Mouse (Mus musculus): ENCODE measurements at regions not wholly inside any gene's neighbourhood (a gene's known extent, or its start where the extent isn't known, plus 50 kb on each side); places are given as distances from the start of the nearest gene placed in this dataset.

GRCm38 (mm10) chr13:110450526-110450925, 55.7 kb downstream of the Plk2 start:
- Histone ChIP-seq H3K4me3 (no peak overlapping the region), H3K27ac (no peak overlapping the region), H3K27me3 (ENCODE audit: insufficient read depth, poor library complexity, severe bottlenecking) (no peaks in the 10 kb centered on the region), H3K4me1 (replicated peaks) (peaks cover under 1% of the 10 kb centered on the region; the same call in 1 of the 2 replicates), H3K9me3 (no peaks in the 10 kb centered on the region), H3K36me3 (no peaks in the 10 kb centered on the region)
- DNase-seq (ENCODE audit: low spot score) = no peak
- WGBS = 58% methylated on average over 1 of the region's 1 CpGs

- H3K36me3 ChIP-seq = no peaks in the 10 kb centered on the region
- H3K27me3 ChIP-seq (ENCODE audit: insufficient read depth, poor library complexity, severe bottlenecking) = no peaks in the 10 kb centered on the region
- DNase-seq (ENCODE audit: low spot score) = no peak
- 77% methylated on average over 6 of the region's 6 CpGs for WGBS
- no peak overlapping the region for H3K4me3 ChIP-seq
- H3K27ac ChIP-seq = no peak overlapping the region
- no peaks in the 10 kb centered on the region for H3K4me1 ChIP-seq (replicated peaks)
- H3K9me3 ChIP-seq = no peaks in the 10 kb centered on the region
Observed at GRCm38 (mm10) chr13:110452009-110452525, 57.2 kb downstream of the Plk2 start.

GRCm38 (mm10) chr13:110455085-110455484, 60.2 kb downstream of the Plk2 start:
- no peak for DNase-seq (ENCODE audit: low spot score)
- Histone ChIP-seq H3K9me3 (no peaks in the 10 kb centered on the region), H3K4me1 (replicated peaks) (no peaks in the 10 kb centered on the region), H3K4me3 (no peak overlapping the region), H3K36me3 (no peaks in the 10 kb centered on the region), H3K27ac (no peak overlapping the region), H3K27me3 (ENCODE audit: insufficient read depth, poor library complexity, severe bottlenecking) (no peaks in the 10 kb centered on the region)
- 85% methylated on average over 4 of the region's 4 CpGs for WGBS

DNA sequence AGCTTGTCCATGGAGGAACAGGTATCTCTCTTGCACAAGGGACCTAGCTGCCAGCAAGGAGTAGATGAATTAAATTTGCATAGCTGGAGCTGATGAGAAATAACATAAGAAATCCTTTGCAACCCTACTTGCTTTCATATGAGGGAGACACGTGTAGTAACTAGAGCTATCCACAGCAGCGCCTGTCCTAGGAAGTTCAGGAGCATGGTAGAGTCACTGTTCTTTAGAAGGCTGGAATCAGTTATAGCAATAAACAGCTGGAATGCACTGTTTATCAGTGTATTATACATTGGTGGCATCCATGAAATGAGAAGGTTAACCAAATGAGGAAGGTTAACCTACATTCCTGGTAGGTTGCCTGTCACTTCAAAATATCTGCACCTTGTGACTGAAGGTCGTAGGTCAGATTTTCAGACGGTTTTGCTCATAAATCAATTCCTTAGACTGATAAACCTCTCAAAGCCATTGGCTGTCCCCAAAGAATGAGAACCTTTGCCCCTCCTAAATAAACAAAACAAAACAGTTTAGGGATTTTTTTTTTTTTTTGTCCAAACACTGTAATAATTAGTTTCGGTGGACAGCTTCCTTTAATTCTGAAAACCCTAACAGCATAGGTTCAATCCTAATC, 60.8 kb downstream of the Plk2 start:
- Histone ChIP-seq H3K27ac (no peak overlapping the region), H3K36me3 (no peaks in the 10 kb centered on the region), H3K4me3 (no peak overlapping the region), H3K9me3 (no peaks in the 10 kb centered on the region), H3K4me1 (replicated peaks) (no peaks in the 10 kb centered on the region), H3K27me3 (ENCODE audit: insufficient read depth, poor library complexity, severe bottlenecking) (no peaks in the 10 kb centered on the region)
- 84% methylated on average over 5 of the region's 5 CpGs for WGBS
- DNase-seq (ENCODE audit: low spot score) = no peak

DNA sequence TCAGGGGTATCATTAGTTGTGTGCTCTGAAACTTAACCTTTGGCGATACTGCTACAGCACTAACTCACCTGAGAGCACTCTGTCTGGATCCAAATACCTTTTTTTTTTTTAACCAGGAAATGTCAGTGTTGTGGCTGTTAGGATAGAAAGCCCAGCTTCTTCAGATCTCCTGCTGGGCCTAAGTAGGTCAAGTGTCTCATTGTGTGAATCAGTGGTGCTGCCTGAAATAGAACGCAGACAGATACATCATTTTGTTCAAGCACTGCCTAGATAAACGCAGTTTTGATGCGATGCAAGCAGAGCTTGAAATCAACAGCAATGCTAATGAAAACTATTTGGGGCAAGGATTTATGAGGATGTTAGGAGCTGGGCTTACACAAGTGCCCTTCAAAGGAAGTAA, 63.9 kb downstream of the Plk2 start:
- no peaks in the 10 kb centered on the region for H3K4me1 ChIP-seq (replicated peaks)
- no peak overlapping the region for H3K27ac ChIP-seq
- no peak for DNase-seq (ENCODE audit: low spot score)
- H3K9me3 ChIP-seq = no peaks in the 10 kb centered on the region
- no peaks in the 10 kb centered on the region for H3K27me3 ChIP-seq (ENCODE audit: insufficient read depth, poor library complexity, severe bottlenecking)
- WGBS = 82% methylated on average over 4 of the region's 4 CpGs
- H3K36me3 ChIP-seq = no peaks in the 10 kb centered on the region
- H3K4me3 ChIP-seq = no peak overlapping the region

- Histone ChIP-seq H3K27me3 (ENCODE audit: insufficient read depth, poor library complexity, severe bottlenecking) (no peaks in the 10 kb centered on the region), H3K4me1 (replicated peaks) (no peaks in the 10 kb centered on the region), H3K36me3 (no peaks in the 10 kb centered on the region), H3K4me3 (no peak overlapping the region), H3K27ac (no peak overlapping the region), H3K9me3 (no peaks in the 10 kb centered on the region)
- WGBS = 86% methylated on average over 13 of the region's 13 CpGs
- DNase-seq (ENCODE audit: low spot score) = no peak
Observed at GRCm38 (mm10) chr13:110461581-110461980, 66.7 kb downstream of the Plk2 start.

GRCm38 (mm10) chr13:110471526-110471925, 76.7 kb downstream of the Plk2 start:
- Histone ChIP-seq H3K36me3 (no peaks in the 10 kb centered on the region), H3K27ac (no peak overlapping the region), H3K4me1 (replicated peaks) (no peaks in the 10 kb centered on the region), H3K27me3 (ENCODE audit: insufficient read depth, poor library complexity, severe bottlenecking) (no peaks in the 10 kb centered on the region), H3K4me3 (no peak overlapping the region), H3K9me3 (peaks cover 9% of the 10 kb centered on the region; the same call in 1 of the 2 replicates)
- WGBS = 66% methylated on average over 4 of the region's 4 CpGs
- DNase-seq (ENCODE audit: low spot score) = no peak

DNA sequence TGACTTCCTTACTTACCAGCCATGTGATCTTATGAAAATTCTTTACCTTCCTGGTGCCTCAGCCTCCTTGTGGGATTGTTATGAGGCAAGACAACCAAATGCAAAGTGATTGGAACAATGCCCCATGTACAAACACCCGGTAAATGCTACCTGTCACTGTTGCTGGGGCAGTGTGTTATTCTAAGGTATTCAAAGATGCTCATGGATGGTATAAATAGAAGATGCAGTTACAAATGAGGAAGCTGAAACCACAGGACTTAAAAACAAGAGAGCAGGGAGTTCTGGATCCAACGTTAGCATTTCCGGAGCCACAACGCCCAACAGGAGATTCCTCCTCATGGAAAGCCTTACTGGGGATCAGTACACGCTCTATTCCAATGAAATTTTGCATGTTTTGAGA, 82.9 kb downstream of the Plk2 start:
- H3K4me3 ChIP-seq = no peak overlapping the region
- no peaks in the 10 kb centered on the region for H3K4me1 ChIP-seq (replicated peaks)
- no peak overlapping the region for H3K27ac ChIP-seq
- DNase-seq (ENCODE audit: low spot score) = no peak
- no peaks in the 10 kb centered on the region for H3K27me3 ChIP-seq (ENCODE audit: insufficient read depth, poor library complexity, severe bottlenecking)
- peaks cover 9% of the 10 kb centered on the region; the same call in 1 of the 2 replicates for H3K9me3 ChIP-seq
- WGBS = 92% methylated on average over 5 of the region's 5 CpGs
- no peaks in the 10 kb centered on the region for H3K36me3 ChIP-seq

- no peaks in the 10 kb centered on the region for H3K27me3 ChIP-seq (ENCODE audit: insufficient read depth, poor library complexity, severe bottlenecking)
- no peak overlapping the region for H3K4me3 ChIP-seq
- H3K9me3 ChIP-seq = no peaks in the 10 kb centered on the region
- 82% methylated on average over 6 of the region's 6 CpGs for WGBS
- H3K36me3 ChIP-seq = no peaks in the 10 kb centered on the region
- DNase-seq (ENCODE audit: low spot score) = no peak
- H3K27ac ChIP-seq = no peak overlapping the region
- H3K4me1 ChIP-seq (replicated peaks) = no peaks in the 10 kb centered on the region
Observed at GRCm38 (mm10) chr13:110484358-110484940, 89.6 kb downstream of the Plk2 start.

GRCm38 (mm10) chr13:110485515-110485914, 90.7 kb downstream of the Plk2 start:
- H3K27ac ChIP-seq = no peak overlapping the region
- no peak for DNase-seq (ENCODE audit: low spot score)
- H3K4me3 ChIP-seq = no peak overlapping the region
- no peaks in the 10 kb centered on the region for H3K27me3 ChIP-seq (ENCODE audit: insufficient read depth, poor library complexity, severe bottlenecking)
- no peaks in the 10 kb centered on the region for H3K36me3 ChIP-seq
- H3K4me1 ChIP-seq (replicated peaks) = no peaks in the 10 kb centered on the region
- WGBS = 90% methylated on average over 1 of the region's 1 CpGs
- no peaks in the 10 kb centered on the region for H3K9me3 ChIP-seq

GRCm38 (mm10) chr13:110490166-110490565, 95.3 kb downstream of the Plk2 start:
- H3K9me3 ChIP-seq = no peaks in the 10 kb centered on the region
- peaks cover 13% of the 10 kb centered on the region for H3K4me1 ChIP-seq (replicated peaks)
- no peaks in the 10 kb centered on the region for H3K27me3 ChIP-seq (ENCODE audit: insufficient read depth, poor library complexity, severe bottlenecking)
- no peak overlapping the region for H3K4me3 ChIP-seq
- no peak overlapping the region for H3K27ac ChIP-seq
- DNase-seq (ENCODE audit: low spot score) = no peak
- WGBS = 88% methylated on average over 2 of the region's 2 CpGs
- no peaks in the 10 kb centered on the region for H3K36me3 ChIP-seq

GRCm38 (mm10) chr13:110492296-110493001, 97.6 kb downstream of the Plk2 start:
- no peak overlapping the region for H3K4me3 ChIP-seq
- no peaks in the 10 kb centered on the region for H3K27me3 ChIP-seq (ENCODE audit: insufficient read depth, poor library complexity, severe bottlenecking)
- peak overlapping the region; percentile 66 for H3K27ac ChIP-seq
- no peaks in the 10 kb centered on the region for H3K9me3 ChIP-seq
- WGBS = 45% methylated on average over 9 of the region's 9 CpGs
- no peaks in the 10 kb centered on the region for H3K36me3 ChIP-seq
- DNase-seq (ENCODE audit: low spot score) = peak; percentile 68
- peaks cover 13% of the 10 kb centered on the region for H3K4me1 ChIP-seq (replicated peaks)

DNA sequence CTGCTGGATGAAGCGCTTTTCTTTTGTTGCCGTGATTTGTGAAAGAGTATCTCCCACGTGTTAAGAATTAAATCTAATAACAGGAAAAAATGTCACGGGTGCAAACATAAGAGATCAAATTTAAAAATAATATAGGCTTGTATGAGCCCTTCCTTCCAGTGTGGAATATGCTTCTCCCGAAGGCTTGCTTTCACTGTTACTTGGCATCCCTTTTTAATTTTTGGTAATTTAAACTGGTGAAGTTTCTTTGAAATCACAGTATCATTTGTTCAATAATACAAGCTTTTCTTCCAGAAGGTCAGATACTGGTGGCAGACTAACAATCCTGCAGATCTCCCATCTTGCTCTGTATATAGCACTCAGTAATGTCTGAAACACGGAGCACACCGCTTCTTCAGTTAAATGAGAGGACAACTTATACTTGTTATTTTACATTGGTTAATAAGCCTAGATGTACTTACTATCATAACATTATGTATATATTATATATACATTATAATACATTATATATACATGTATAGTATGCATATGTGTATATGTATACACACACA, 98.2 kb downstream of the Plk2 start:
- H3K27ac ChIP-seq = peak overlapping the region; percentile 66
- H3K4me3 ChIP-seq = no peak overlapping the region
- no peak for DNase-seq (ENCODE audit: low spot score)
- no peaks in the 10 kb centered on the region for H3K27me3 ChIP-seq (ENCODE audit: insufficient read depth, poor library complexity, severe bottlenecking)
- 67% methylated on average over 7 of the region's 7 CpGs for WGBS
- H3K9me3 ChIP-seq = no peaks in the 10 kb centered on the region
- H3K36me3 ChIP-seq = no peaks in the 10 kb centered on the region
- H3K4me1 ChIP-seq (replicated peaks) = peaks cover 13% of the 10 kb centered on the region
